Mouse (Mus musculus): Measurements from ENCODE around the gene Dynll2. TPM values are rescaled to one million over a fixed set of nuclear protein-coding genes. Genes with fewer than 3 reads are reported as not detected.
"Not testable (repeated sequence)": the region's sequence is repeated elsewhere in the genome, so short reads cannot be mapped to it uniquely, and the experiment has no call there.

The Dynll2 gene
- polyA plus RNA-seq, 2 experiments from 2014 or later, result 4.3 to 4.4 TPM

GRCm38 (mm10) chr11:87986141-87986741 lies 1.1 kb downstream of the Dynll2 start:
- ATAC-seq, result peak; percentile 21

GRCm38 (mm10) chr11:87985643-87986042 lies 1.7 kb downstream of the Dynll2 start:
- ATAC-seq, result no peak

GRCm38 (mm10) chr11:87984571-87984970 lies 2.8 kb downstream of the Dynll2 start:
- ATAC-seq, result no peak

- ATAC-seq, result no peak
Measured at GRCm38 (mm10) chr11:87978905-87979304, 8.4 kb downstream of the Dynll2 start.

GRCm38 (mm10) chr11:87977021-87977420 lies 10.3 kb downstream of the Dynll2 start:
- not testable (repeated sequence) for ATAC-seq

GRCm38 (mm10) chr11:87974477-87975181 lies 12.7 kb downstream of the Dynll2 start:
- peak; percentile 71 for ATAC-seq

GRCm38 (mm10) chr11:87973559-87974305 lies 13.6 kb downstream of the Dynll2 start:
- ATAC-seq, result no peak

- no peak for ATAC-seq
Measured at GRCm38 (mm10) chr11:87972829-87973228, 14.5 kb downstream of the Dynll2 start.

- ATAC-seq, result no peak
Measured at GRCm38 (mm10) chr11:87968356-87969122, 18.8 kb downstream of the Dynll2 start.

- peak; percentile 73 for ATAC-seq
Measured at GRCm38 (mm10) chr11:87967692-87968289, 19.5 kb downstream of the Dynll2 start.

- ATAC-seq, result peak; percentile 57
Measured at GRCm38 (mm10) chr11:87966214-87966613, 21.1 kb downstream of the Dynll2 start.

GRCm38 (mm10) chr11:87965293-87965692 lies 22.0 kb downstream of the Dynll2 start:
- peak; percentile 58 for ATAC-seq

GRCm38 (mm10) chr11:87957066-87957465 lies 30.3 kb downstream of the Dynll2 start:
- no peak for ATAC-seq

GRCm38 (mm10) chr11:87955144-87955543 lies 32.2 kb downstream of the Dynll2 start:
- ATAC-seq, result no peak

- no peak for ATAC-seq
Measured at GRCm38 (mm10) chr11:87949990-87950389, 37.3 kb downstream of the Dynll2 start.

- peak; percentile 98 for ATAC-seq
Measured at GRCm38 (mm10) chr11:87935467-87935866, 51.9 kb downstream of the Dynll2 start.

GRCm38 (mm10) chr11:87933731-87934130 lies 53.6 kb downstream of the Dynll2 start:
- no peak for ATAC-seq

- ATAC-seq, result no peak
Measured at GRCm38 (mm10) chr11:87930348-87930747, 57.0 kb downstream of the Dynll2 start.

Measured in activated CD4-positive, CD25-positive, alpha-beta regulatory T cell, adult 4 months (primary cell).